In the genomic region with DNA sequence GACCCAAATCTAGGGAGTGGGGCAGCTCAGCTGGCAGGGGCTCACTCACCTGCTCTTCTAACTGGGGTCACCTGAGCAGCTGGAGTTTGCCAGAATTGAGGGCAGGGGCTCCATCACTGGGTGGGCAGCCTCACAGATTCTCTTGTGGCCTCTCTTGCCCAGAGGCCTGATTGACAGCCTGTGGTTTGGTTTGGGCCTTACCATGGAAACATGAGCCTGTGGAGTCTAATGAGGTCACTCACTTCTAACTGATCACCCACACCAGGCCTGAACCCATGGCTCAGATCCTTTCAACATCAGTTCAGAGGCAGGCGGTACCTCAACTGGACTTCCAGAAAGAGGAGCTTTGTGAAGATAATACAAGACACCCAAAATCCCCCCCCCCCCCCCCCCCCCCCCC, we compare ENCODE assay signal across 9 mouse cellular contexts. TPM values are rescaled to one million over a fixed set of nuclear protein-coding genes. Genes with fewer than 3 reads are reported as not detected.
DNase-seq lines count a peak whose midpoint lies in the region; ATAC-seq lines count a peak whose summit lies in the region.
"Had no signal": no experiment of that assay in that cellular context is flagged by ENCODE, and none has a peak within 500 bp of the region (broad histone marks: within the 10 kb centered on the region; RNA-seq: fewer than 3 reads in every experiment).

No protein-coding gene starts in this region.

- H3K36me3 ChIP-seq in forebrain, embryonic 15.5 days: no peaks in the 10 kb centered on the region
- no peaks in the 10 kb centered on the region for H3K36me3 ChIP-seq in limb, embryonic 15.5 days
- H3K36me3 ChIP-seq: neural tube, embryonic 12.5 days had no signal

- H3K4me1 ChIP-seq in forebrain, embryonic 15.5 days: peaks cover 14% of the 10 kb centered on the region
- H3K4me1 ChIP-seq in limb, embryonic 15.5 days: peaks cover 15% of the 10 kb centered on the region

- no peaks in the 10 kb centered on the region for H3K27me3 ChIP-seq in forebrain, embryonic 15.5 days
- no peaks in the 10 kb centered on the region for H3K27me3 ChIP-seq in limb, embryonic 15.5 days
- H3K27me3 ChIP-seq: neural tube, embryonic 12.5 days had no signal

- H3K4me3 ChIP-seq in forebrain, embryonic 15.5 days: no peak overlapping the region
- H3K4me3 ChIP-seq in limb, embryonic 15.5 days: no peak overlapping the region
- H3K4me3 ChIP-seq: neural tube, embryonic 12.5 days had no signal

- intact Hi-C loops in heart, postnatal 25 days (cut with DNase I): no loop called here
- intact Hi-C loops in left cerebral cortex, postnatal 36 days (cut with DNase I): no loop called here

- peak; percentile 15 for ATAC-seq in CD4-positive, CD25-positive, alpha-beta regulatory T cell, adult 4 months
- ATAC-seq in forebrain, embryonic 15.5 days (replicated peaks): peak; percentile 53; the same call in 1 of the 2 replicates
- ATAC-seq in limb, embryonic 15.5 days (ENCODE audit: insufficient number of reproducible peaks, low FRiP score, low TSS enrichment, low read depth): no peak
- ATAC-seq in megakaryocyte-erythroid progenitor cell, adult 5-6 weeks (replicated peaks; ENCODE audit: low FRiP score, low TSS enrichment, poor library complexity, severe bottlenecking): no peak

- peak; percentile 94 for DNase-seq in heart, adult 11 months
- DNase-seq in heart, postnatal 25 days (ENCODE audit: low spot score): no peak
- DNase-seq in yolk sac, embryonic 10.5 days (ENCODE audit: low spot score): no peak
- DNase-seq in left cerebral cortex, postnatal 36 days (ENCODE audit: low spot score in 2 of 2): no peak

- no peak overlapping the region for H3K9ac ChIP-seq in forebrain, embryonic 15.5 days (replicated peaks)
- H3K9ac ChIP-seq in limb, embryonic 15.5 days: no peak overlapping the region
- H3K9ac ChIP-seq: neural tube, embryonic 12.5 days had no signal

- no peaks in the 10 kb centered on the region for H3K9me3 ChIP-seq in forebrain, embryonic 15.5 days
- no peaks in the 10 kb centered on the region for H3K9me3 ChIP-seq in limb, embryonic 15.5 days
- H3K9me3 ChIP-seq: neural tube, embryonic 12.5 days had no signal

- 24% methylated on average over 1 of the region's 1 CpGs for WGBS in forebrain, embryonic 15.5 days
- WGBS in limb, embryonic 15.5 days: 50% methylated on average over 1 of the region's 1 CpGs

- H3K27ac ChIP-seq in forebrain, embryonic 15.5 days (replicated peaks): peak overlapping the region; percentile 78
- H3K27ac ChIP-seq in limb, embryonic 15.5 days: peak overlapping the region; percentile 74; the same call in 1 of the 2 replicates
- H3K27ac ChIP-seq: neural tube, embryonic 12.5 days had no signal

- H3K4me2 ChIP-seq in forebrain, embryonic 15.5 days (replicated peaks): peak overlapping the region; percentile 4; the same call in 1 of the 2 replicates
- H3K4me2 ChIP-seq in limb, embryonic 15.5 days: no peak overlapping the region

RNA-seq across cellular contexts. Expression of a gene that starts 33.9 kb away (rescaled TPM):
- total RNA-seq in heart, postnatal 25 days (2021): 1 to 10 TPM; 5.2 to 6.8 TPM
- polyA plus RNA-seq in CD4-positive, CD25-positive, alpha-beta regulatory T cell, adult 4 months (2017; shearing (Covaris generic)): not detected
- polyA plus RNA-seq in forebrain, embryonic 15.5 days (2015; fragmentation: Nextera tagmentation; extraction: Ambion mirVana): 0.78 and 1.2 TPM in 2 replicates
- polyA plus RNA-seq in limb, embryonic 15.5 days (2015; fragmentation: Nextera tagmentation; extraction: Ambion mirVana): 1.9 TPM in 2 replicates
- under 1 TPM; 0.18 to 0.20 TPM for total RNA-seq in left cerebral cortex, postnatal 36 days (2021)
- not detected in 2 replicates for total RNA-seq in megakaryocyte-erythroid progenitor cell, adult 5-6 weeks (2014; fragmentation: Nextera tagmentation)
- total RNA-seq in megakaryocyte-erythroid progenitor cell, adult 5-6 weeks (2017): not detected in 2 replicates

Comparison
In these comparisons a context has a peak if more than half of its experiments do, and no peak if none do; other contexts are left out.
1. ATAC-seq: peak in CD4-positive, CD25-positive, alpha-beta regulatory T cell, adult 4 months (single experiment) and forebrain, embryonic 15.5 days (single experiment); none in limb, embryonic 15.5 days (single experiment) and megakaryocyte-erythroid progenitor cell, adult 5-6 weeks (single experiment).
2. RNA of a gene that starts 33.9 kb away (total RNA-seq): 5.2 to 6.8 TPM in heart, postnatal 25 days; 0.18 to 0.20 TPM in left cerebral cortex, postnatal 36 days and not detected in megakaryocyte-erythroid progenitor cell, adult 5-6 weeks; every median in the first group is over 4 times any median in the second.